Mouse (Mus musculus) lung, adult 2 months (tissue): ENCODE measurements around the gene Arhgap23.

Experiments used
- CTCF ChIP-seq: fragments of 200-500 bp; IDR thresholded peaks from 2 replicates; pipeline ENCODE4 v1.5.1; 2011; ENCODE audit warnings: mild to moderate bottlenecking, low read length, control low read depth; ENCODE audit not compliant: insufficient read depth
- POLR2A ChIP-seq: fragments of 200-500 bp; IDR thresholded peaks from 2 replicates; pipeline ENCODE4 v1.6.1; 2011; ENCODE audit warnings: low read depth, mild to moderate bottlenecking, control low read depth, low read length, borderline replicate concordance; ENCODE audit errors: extremely low read depth

DNA sequence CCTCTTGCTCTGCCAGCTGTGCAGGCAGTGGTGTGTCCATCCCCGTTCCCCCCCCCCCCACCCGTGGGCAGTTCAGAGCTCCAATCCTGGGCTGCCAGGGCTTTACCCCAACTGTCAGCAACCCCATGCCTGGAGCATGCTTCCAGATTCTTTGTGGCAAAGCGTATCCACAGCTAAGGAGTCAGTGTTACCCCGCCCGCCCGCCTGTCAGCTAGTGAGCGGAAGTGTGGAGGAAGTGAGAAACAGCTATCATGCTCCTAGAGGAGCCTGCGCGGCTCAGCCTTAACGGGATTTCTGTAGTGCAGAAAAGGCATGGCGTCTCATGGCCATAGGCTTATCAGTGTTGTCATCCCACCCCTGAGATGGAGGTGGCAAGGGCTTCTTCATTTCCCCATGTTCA is 21.2 kb upstream of the Arhgap23 start:
- TF ChIP-seq CTCF (no peak), POLR2A (no peak)
